ENCODE assay signal across 10 mouse cellular contexts in the genomic region with DNA sequence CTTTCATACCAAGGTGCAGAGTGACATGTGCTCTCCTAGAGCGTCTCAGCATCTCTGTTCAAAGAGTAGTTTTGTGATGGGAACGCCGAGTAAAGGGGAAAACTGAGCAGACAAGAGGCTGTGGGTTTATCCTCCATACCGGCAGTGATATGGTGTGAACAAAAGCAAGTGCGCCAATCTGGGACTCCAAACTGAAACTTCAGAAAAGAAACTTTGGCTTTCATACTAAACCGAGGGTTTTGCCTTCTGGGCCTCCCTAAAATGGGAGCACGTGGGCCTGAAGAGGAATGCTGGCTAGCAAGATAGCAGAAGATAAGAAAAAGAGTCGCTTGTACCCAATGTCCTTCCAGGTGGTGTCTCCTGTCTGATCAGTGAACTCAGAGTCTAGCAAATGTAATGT. TPM values are rescaled to one million over a fixed set of nuclear protein-coding genes. Genes with fewer than 3 reads are reported as not detected.
DNase-seq lines count a peak whose midpoint lies in the region; ATAC-seq and TF ChIP-seq lines count a peak whose summit lies in the region.
"Had no signal": no experiment of that assay in that cellular context is flagged by ENCODE, and none has a peak within 500 bp of the region (broad histone marks: within the 10 kb centered on the region; RNA-seq: fewer than 3 reads in every experiment).

No protein-coding gene starts in this region.

- no peak overlapping the region for H3K4me3 ChIP-seq in heart, embryonic 14.5 days (ENCODE audit: control insufficient read depth in 1 of 2, insufficient read depth in 1 of 2, low read depth in 1 of 2, low read length in 2 of 2)
- H3K4me3 ChIP-seq in cortical plate, adult 2 months (ENCODE audit: insufficient read depth, low read length): peak overlapping the region; percentile 28; the same call in 1 of the 2 replicates
- H3K4me3 ChIP-seq in liver, embryonic 16.5 days (ENCODE audit: low read depth, low read length): peak overlapping the region; percentile 71
- H3K4me3 ChIP-seq in intestine, embryonic 15.5 days (replicated peaks): no peak overlapping the region

- no peak overlapping the region for H3K9ac ChIP-seq in heart, embryonic 14.5 days (ENCODE audit: low read length)
- H3K9ac ChIP-seq in liver, embryonic 16.5 days (ENCODE audit: low read depth, low read length): peak overlapping the region; percentile 75
- no peak overlapping the region for H3K9ac ChIP-seq in intestine, embryonic 15.5 days

- H3K4me1 ChIP-seq in heart, embryonic 14.5 days (ENCODE audit: control insufficient read depth in 2 of 2, insufficient read depth in 2 of 2, low read length in 2 of 2): peaks cover 2 to 7% of the 10 kb centered on the region in 2 experiments; a peak in 1 of 4 replicates
- no peaks in the 10 kb centered on the region for H3K4me1 ChIP-seq in cortical plate, adult 2 months (ENCODE audit: control insufficient read depth, insufficient read depth, low read length)
- H3K4me1 ChIP-seq in liver, embryonic 16.5 days (ENCODE audit: control insufficient read depth, low read depth, low read length): peaks cover 22% of the 10 kb centered on the region
- peaks cover 4% of the 10 kb centered on the region; the same call in 1 of the 2 replicates for H3K4me1 ChIP-seq in intestine, embryonic 15.5 days (replicated peaks)

- H3K27me3 ChIP-seq in heart, embryonic 14.5 days (ENCODE audit: control insufficient read depth, insufficient read depth, low read length): no peaks in the 10 kb centered on the region
- H3K27me3 ChIP-seq in liver, embryonic 16.5 days (ENCODE audit: control insufficient read depth, insufficient read depth, low read depth, low read length): no peaks in the 10 kb centered on the region
- H3K27me3 ChIP-seq in intestine, embryonic 15.5 days (replicated peaks): 0 out of 2 replicates have a peak, but pooled peaks cover 3% of the 10 kb centered on the region

- no peak for TF ChIP-seq CTCF in cortical plate, adult 2 months (IDR thresholded peaks at IDR 0.05; ENCODE audit: extremely low read depth, insufficient read depth, low read length)

- no peaks in the 10 kb centered on the region for H3K36me3 ChIP-seq in heart, embryonic 14.5 days (ENCODE audit: control insufficient read depth, insufficient read depth, low read length)
- H3K36me3 ChIP-seq in liver, embryonic 16.5 days (ENCODE audit: control insufficient read depth, insufficient read depth): no peaks in the 10 kb centered on the region
- H3K36me3 ChIP-seq in intestine, embryonic 15.5 days: no peaks in the 10 kb centered on the region

- ATAC-seq in heart, embryonic 14.5 days (ENCODE audit: insufficient number of reproducible peaks, insufficient read depth, low FRiP score, low read depth): no peak
- ATAC-seq in liver, embryonic 16.5 days (ENCODE audit: low read depth): peak; percentile 57
- ATAC-seq in frontal cortex, adult (ENCODE audit: low TSS enrichment): no peak
- no peak for ATAC-seq in intestine, embryonic 15.5 days
- ATAC-seq: forebrain, embryonic 16.5 days had no signal

- no peaks in the 10 kb centered on the region for H3K9me3 ChIP-seq in heart, embryonic 14.5 days (ENCODE audit: control insufficient read depth, low read length)
- no peaks in the 10 kb centered on the region for H3K9me3 ChIP-seq in liver, embryonic 16.5 days (replicated peaks; ENCODE audit: control insufficient read depth, low read length)
- H3K9me3 ChIP-seq in intestine, embryonic 15.5 days: no peaks in the 10 kb centered on the region

- WGBS in heart, embryonic 14.5 days: 35% methylated on average over 8 of the region's 8 CpGs
- 7% methylated on average over 8 of the region's 8 CpGs for WGBS in liver, embryonic 16.5 days (ENCODE audit: insufficient replicate concordance)
- WGBS in intestine, embryonic 15.5 days: 54% methylated on average over 8 of the region's 8 CpGs

- no peak for DNase-seq in heart, postnatal 14 days
- DNase-seq in A20 (ENCODE audit: low read depth, low spot score): peak; percentile 75
- no peak for DNase-seq in retina, embryonic 14.5 days (ENCODE audit: low spot score)
- DNase-seq: cerebellum, adult 11 months had no signal

- no peak for TF ChIP-seq POLR2A in cortical plate, adult 2 months (IDR thresholded peaks at IDR 0.05; ENCODE audit: extremely low read depth, insufficient read depth, low read length)

- no peak overlapping the region for H3K27ac ChIP-seq in heart, embryonic 14.5 days (replicated peaks in 1 of 2; ENCODE audit: control insufficient read depth in 1 of 2, insufficient read depth in 1 of 2, low read depth in 2 of 2, low read length in 2 of 2)
- H3K27ac ChIP-seq in cortical plate, adult 2 months (ENCODE audit: insufficient read depth, low read length): no peak overlapping the region
- H3K27ac ChIP-seq in liver, embryonic 16.5 days (ENCODE audit: low read length): peak overlapping the region; percentile 76
- H3K27ac ChIP-seq in intestine, embryonic 15.5 days: no peak overlapping the region

- intact Hi-C loops in heart, postnatal 14 days (cut with DNase I): no loop called here

- peak overlapping the region; percentile 69 for H3K4me2 ChIP-seq in heart, embryonic 14.5 days (ENCODE audit: low read length)
- H3K4me2 ChIP-seq in liver, embryonic 16.5 days (ENCODE audit: low read depth, low read length): peak overlapping the region; percentile 85
- H3K4me2 ChIP-seq in intestine, embryonic 15.5 days (replicated peaks): no peak overlapping the region

RNA-seq across cellular contexts. Expression of gene Apbb1ip, which starts 1.3 kb away (rescaled TPM):
- polyA plus RNA-seq in heart, embryonic 14.5 days (2014; fragmentation: Nextera tagmentation; extraction: Ambion mirVana): 1.6 and 1.7 TPM in 2 replicates
- 1 to 10 TPM; 3.3 to 4.5 TPM for total RNA-seq in heart, postnatal 14 days (2021)
- 3.4 and 3.5 TPM in 2 replicates for polyA plus RNA-seq in cortical plate, adult 2 months (2012; rRNA removed)
- 8.5 and 9.4 TPM in 2 replicates for polyA plus RNA-seq in liver, embryonic 16.5 days (2015; fragmentation: Nextera tagmentation; extraction: Ambion mirVana)
- polyA plus RNA-seq in intestine, embryonic 15.5 days (2015; fragmentation: Nextera tagmentation; extraction: Ambion mirVana): 1.9 TPM in 2 replicates

Comparison
In these comparisons a context has a peak if more than half of its experiments do, and no peak if none do; other contexts are left out.
1. H3K4me3 ChIP-seq: peak in cortical plate, adult 2 months (single experiment) and liver, embryonic 16.5 days (single experiment); none in heart, embryonic 14.5 days (0 of 2) and intestine, embryonic 15.5 days (single experiment).